Mouse (Mus musculus) layer of hippocampus, postnatal 25 days (tissue): ENCODE data around the gene Maff. TPM values are rescaled to one million over a fixed set of nuclear protein-coding genes. Genes with fewer than 3 reads are reported as not detected.

ENCODE experiments used
- DNase-seq, 2 experiments: peaks; one replicate each; pipeline ENCODE4 v3.0.0; 2022; ENCODE audit warnings: mixed read lengths in 2 of 2, low spot score in 1 of 2; ENCODE audit errors: extremely low spot score in 1 of 2
- total RNA-seq, 2 experiments: library from RNA; stranded (reverse); gene quantifications; 2 replicates each; pipeline ENCODE4 v1.2.3; 2021

Maff gene
- total RNA-seq = 1 to 10 TPM in 1 of 2 experiments, under 1 TPM in 1; 0.61 to 1.0 TPM

DNA sequence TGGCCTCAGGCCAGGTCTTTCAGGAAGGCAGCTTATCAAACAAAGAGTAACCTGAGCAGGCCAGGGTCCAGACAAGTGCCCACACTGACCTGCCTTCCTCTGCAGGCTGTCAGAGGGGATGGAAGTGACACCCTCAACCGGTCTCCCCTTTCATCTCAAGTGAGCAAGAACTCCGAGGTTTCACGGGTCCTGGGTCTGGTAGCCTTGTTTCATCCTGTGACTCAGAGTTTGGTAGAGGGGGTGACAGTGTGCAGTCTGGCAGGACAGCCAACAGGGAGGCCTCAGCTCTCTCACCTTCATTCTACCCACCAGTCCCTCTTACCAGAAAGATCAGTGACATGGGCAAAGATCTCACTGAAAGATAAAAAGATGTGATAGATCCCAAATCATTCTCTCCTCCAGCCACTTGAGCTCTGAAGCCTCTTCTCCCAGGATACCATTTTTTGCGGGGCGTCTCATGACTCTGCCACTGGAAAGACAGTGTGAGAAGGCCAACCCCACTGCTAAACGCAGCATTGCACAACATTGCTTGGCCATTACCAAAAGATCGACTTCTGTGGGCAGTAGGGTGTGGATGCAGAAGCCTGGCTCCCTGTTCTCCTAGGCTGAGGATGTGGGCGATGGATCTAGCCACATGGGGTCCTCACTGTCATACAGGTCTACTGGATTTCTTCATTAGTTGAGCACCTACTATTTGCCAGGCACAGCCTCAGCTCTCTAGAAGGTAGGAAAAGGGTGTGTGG, at the start of gene Maff:
Gene Maff (plus strand): TSS at position 571 of the 743 bp plus-strand sequence.
- no peak for DNase-seq

DNA sequence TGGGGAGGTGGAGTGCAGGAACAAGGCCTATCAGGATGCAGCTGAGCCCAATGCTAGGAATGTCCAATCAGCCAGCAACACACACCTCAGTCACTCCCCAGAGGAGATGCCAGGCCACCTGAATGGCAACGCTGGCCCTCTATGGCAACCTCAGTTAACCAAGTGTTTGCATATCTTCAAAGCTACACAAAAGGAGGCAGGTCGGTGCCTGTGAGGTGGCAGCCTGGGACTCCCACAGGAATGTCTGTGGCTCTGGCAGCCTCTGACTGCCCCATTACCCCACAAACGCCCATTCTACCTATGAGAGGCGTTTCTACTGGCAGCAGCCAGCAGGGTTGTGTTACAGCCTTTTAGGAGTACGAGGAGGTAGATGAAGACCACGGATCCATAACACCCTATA, 47.9 kb upstream of the Maff start:
- no peak for DNase-seq

GRCm38 (mm10) chr15:79299563-79300155, 46.8 kb upstream of the Maff start:
- no peak for DNase-seq

DNA sequence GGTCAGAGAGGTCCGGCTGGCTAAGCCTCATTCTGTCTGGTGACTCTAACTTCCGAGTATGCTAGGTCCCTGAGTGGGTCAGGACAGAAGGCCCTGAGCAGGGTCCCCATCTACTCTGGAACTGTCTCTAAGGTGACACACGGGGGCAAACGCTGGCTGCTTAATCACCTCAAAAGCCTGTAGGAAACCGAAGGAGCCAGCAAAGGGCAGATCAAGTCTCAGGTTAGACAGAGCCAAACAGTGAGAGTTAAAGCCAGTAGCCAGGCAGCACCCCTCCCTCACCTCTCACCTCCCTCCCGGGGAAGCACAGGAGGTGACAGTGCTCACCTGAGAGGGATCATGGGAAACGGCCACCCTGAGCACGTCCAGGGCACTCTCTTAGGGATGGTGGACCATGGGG, 42.7 kb upstream of the Maff start:
- peak in 1 of 2 experiments; percentile 21 for DNase-seq

DNA sequence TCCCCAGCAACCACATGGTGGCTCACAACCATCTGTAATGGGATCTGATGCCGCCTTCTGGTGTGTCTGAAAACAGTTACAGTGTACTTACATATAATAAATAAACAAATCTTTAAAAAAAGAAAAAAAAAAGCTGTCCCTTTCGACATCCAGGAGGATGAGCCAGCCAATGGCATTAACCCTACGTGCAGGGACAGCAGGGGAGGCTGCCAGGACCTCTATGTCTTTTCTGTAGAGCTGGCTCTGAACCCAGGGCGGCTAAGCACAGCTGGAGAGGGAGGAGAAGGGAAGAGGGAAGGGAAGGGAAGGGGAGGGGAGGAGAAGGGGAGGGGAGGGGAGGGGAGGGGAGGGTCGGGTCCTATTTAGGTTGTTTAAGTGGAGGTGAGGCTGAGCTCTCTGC, 41.6 kb upstream of the Maff start:
- no peak for DNase-seq

DNA sequence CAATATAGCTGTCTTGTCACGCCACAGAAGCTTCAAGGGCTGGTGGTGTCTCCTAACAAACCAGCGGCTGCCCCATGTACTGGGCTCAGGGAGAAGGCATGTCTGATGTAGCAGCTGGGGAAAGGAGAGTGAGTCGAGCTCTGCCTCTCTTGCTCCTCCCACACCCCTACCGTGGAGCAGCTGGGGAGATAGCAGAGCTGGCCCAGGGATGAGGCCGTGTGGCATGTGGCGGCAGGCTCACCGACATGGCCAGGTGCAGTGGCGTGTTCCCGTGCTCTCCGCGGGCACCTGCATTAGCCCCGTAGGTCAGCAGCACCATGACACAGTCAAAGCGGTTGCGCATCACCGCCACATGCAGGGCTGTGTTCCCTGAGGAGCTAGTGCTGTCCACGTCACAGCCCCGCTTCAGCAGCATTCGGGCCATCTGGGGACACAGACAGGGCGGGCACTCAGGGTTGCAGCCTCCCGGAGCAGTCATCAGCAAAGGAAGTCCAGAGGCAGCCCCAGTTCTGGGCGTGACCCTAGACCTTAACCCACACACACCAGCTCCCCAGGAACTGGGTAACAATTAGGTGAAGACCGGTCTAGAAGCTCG, 40.3 kb upstream of the Maff start:
- DNase-seq = no peak

- DNase-seq = no peak
These were observed 38.6 kb upstream of the Maff start for GRCm38 (mm10) chr15:79307861-79308260.

DNA sequence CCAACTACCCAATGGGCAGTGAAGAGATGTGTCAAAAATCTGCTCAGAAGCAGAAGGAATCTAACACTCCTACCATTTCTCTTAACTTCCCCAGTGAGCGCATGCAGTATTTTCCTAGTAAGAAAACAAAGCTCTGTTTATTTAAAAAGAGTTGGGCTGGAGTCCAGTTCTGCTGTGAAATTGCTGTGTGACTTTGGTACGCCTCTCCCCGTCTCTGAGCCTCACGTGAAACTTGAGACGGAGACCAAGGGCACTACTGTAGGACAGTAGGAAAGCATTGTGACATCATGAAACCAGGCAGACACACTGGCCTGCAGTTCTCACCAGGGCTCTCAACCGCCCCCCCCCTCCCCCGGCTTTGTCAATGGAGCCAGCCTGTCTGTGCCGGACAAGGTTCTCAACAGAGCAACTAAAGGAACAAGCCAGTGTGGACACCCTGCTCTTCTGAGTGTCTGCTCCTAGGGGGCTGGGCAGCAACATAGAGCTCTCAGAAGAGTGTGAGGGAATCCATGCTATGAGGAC, 32.5 kb upstream of the Maff start:
- no peak for DNase-seq

DNA sequence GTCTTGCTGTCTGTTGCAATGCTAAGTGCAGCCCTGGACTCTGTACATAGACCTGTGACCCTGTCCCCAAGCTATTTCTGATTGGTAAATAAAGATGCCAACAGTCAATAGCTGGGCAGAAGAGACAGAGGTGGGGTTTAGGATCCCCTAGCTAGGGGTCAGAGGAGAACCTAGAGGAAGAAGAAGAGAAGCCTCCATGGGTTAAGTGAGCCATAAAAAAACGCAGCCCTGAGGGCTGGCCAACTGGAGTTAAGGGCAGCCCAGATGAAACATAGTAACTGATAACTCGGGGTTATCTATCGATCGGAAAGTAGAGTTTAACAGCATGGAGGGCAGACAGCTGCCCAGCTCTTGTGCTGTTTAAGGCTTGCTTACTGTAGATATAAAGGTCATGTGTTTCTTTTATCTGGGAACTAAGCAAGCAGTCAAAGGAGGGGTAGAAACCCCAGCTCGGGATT, 24.7 kb upstream of the Maff start:
- DNase-seq = no peak

GRCm38 (mm10) chr15:79322281-79322990, 24.0 kb upstream of the Maff start:
- DNase-seq = no peak

- peak in 1 of 2 experiments; percentile 13 for DNase-seq
These were observed 23.2 kb upstream of the Maff start for GRCm38 (mm10) chr15:79322991-79323790.

GRCm38 (mm10) chr15:79323791-79324155, 22.6 kb upstream of the Maff start:
- DNase-seq = no peak

DNA sequence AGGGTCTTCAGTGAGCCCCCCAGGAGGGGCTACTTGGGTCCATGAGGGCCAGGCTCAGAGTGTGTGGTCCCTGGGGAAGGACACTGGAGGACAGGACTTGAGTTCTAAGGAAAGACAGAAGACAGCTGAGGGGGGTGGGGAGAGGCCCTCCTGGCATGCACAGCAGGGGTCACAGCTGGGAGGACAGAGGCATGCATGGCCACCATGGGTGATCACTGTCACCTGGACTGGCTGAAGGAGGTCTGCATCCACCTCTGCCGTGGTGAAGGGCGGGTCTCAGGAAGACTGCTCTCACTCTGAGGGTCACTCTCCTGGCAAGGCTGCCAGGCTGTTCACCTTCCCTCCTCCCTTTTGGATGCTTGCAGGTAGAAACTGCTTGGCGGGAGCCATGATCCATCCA, 22.0 kb upstream of the Maff start:
- no peak for DNase-seq

DNA sequence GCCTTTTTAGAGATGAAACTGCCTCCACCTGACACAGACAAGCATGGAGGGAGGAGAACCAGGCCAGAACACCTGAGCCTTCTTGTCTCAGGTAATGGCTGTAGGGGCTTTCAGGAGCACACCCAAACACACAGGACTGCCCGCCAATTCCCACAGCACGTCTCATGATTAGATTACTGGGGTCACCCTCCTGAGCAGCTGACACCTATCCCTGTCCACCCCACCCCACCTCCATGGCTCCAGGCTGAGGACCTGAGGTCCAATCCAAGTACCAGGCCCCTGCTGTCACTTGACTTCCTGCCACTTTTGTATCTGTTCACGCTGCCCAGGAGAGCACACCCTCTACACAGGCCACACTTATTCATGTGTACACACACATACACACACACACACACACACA, 20.7 kb upstream of the Maff start:
- no peak for DNase-seq

DNA sequence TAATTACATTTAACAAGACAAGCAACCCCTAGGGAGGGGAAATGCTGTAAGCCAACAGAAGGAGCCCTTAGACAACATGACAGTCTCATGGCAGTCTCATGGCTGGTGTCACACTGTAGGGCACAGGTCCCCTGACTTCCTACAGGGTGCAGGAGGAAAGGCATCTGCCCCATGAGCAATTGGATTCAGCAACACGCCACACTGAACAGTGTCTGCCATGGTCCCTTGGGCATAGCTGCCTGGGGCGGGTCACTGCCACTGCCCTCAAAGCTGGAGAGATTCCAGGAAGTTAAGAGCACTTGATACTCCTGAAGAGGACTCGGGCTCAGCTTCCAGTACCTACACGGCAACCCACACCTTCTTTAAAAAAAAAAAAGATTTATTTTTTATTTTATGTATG, 20.2 kb upstream of the Maff start:
- no peak for DNase-seq

GRCm38 (mm10) chr15:79326971-79327961, 19.2 kb upstream of the Maff start:
- peak; percentile 16 to 21 for DNase-seq

GRCm38 (mm10) chr15:79328058-79328938, 18.1 kb upstream of the Maff start, which contains the start of gene Pla2g6:
Gene Pla2g6, minus strand, starts transcription at chr15:79328390.
- peak; percentile 93 to 95 for DNase-seq

- no peak for DNase-seq
These were observed 17.5 kb upstream of the Maff start for GRCm38 (mm10) chr15:79328939-79329275.
